Mouse (Mus musculus): Measurements from ENCODE around the gene Igfbp3.

DNA sequence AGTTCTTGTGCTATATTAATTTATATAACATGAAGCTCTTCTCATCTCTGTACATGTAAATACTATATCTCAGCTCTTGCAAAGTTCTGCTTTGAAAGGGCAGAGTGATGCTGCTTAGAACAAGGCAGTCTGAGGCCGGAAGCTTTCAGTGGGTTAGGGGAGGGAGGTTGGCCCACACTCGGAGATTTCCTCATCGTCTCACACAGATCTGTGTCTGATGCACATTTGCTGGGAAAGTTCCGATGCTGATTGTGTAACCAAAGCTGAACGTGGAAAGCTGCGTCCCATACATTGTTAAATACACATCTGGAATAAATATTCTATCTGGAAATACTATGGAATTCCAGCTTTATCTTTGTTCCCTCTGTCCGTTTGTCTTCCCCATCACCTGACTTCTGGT, 11.5 kb downstream of the Igfbp3 start:
- TF ChIP-seq POLR2A (IDR thresholded peaks at IDR 0.05; ENCODE audit: borderline replicate concordance, control insufficient read depth, low read depth, low read length) (no peak), CTCF (IDR thresholded peaks at IDR 0.05; ENCODE audit: control insufficient read depth, insufficient read depth, low read length) (no peak)
